Mouse (Mus musculus) embryonic facial prominence, embryonic 12.5 days (tissue): ENCODE measurements at regions not wholly inside any gene's neighbourhood (a gene's known extent, or its start where the extent isn't known, plus 50 kb on each side); places are given as distances from the start of the nearest gene placed in this dataset.

Experiments
- ATAC-seq: fragments of 200-750 bp; cut with Nextera tagmentation; 2 replicates; pipeline ENCODE4 v1.8.0; 2017; ENCODE audit not compliant: insufficient number of reproducible peaks, insufficient read depth, low FRiP score, low TSS enrichment
- H3K27ac ChIP-seq: fragments of 300-500 bp; sonication (generic); 2 replicates; pipeline ENCODE4 v1.5.1; 2016; ENCODE audit warnings: mild to moderate bottlenecking
- H3K27me3 ChIP-seq: fragments of 300-500 bp; sonication (generic); 2 replicates; pipeline ENCODE4 v1.6.1; 2016; ENCODE audit warnings: mild to moderate bottlenecking, moderate library complexity
- H3K36me3 ChIP-seq: fragments of 300-500 bp; sonication (generic); 2 replicates; pipeline ENCODE4 v1.6.1; 2016; ENCODE audit warnings: mild to moderate bottlenecking
- H3K4me1 ChIP-seq: fragments of 300-500 bp; sonication (generic); 2 replicates; pipeline ENCODE4 v1.6.1; 2016
- H3K4me2 ChIP-seq: fragments of 300-500 bp; sonication (generic); replicated peaks from 2 replicates; pipeline ENCODE4 v1.6.1; 2016; ENCODE audit warnings: mild to moderate bottlenecking, moderate library complexity
- H3K4me3 ChIP-seq: fragments of 300-500 bp; sonication (generic); 2 replicates; pipeline ENCODE4 v1.5.1; 2016; ENCODE audit warnings: mild to moderate bottlenecking
- H3K9ac ChIP-seq: fragments of 300-500 bp; sonication (generic); 2 replicates; pipeline ENCODE4 v1.6.1; 2016; ENCODE audit warnings: mild to moderate bottlenecking, moderate library complexity
- H3K9me3 ChIP-seq: fragments of 300-500 bp; sonication (generic); 2 replicates; pipeline ENCODE4 v1.6.1; 2016; ENCODE audit warnings: mild to moderate bottlenecking, moderate library complexity
- WGBS: fragments of 180-500 bp; shearing (Covaris S2); methylation state at CpG from one replicate; pipeline ENCODE4 v1.1.7; 2016; 5-methylcytosine and 5-hydroxymethylcytosine counted together

- 38% methylated on average over 5 of the region's 5 CpGs for WGBS
- H3K36me3 ChIP-seq = no peaks in the 10 kb centered on the region
- no peak overlapping the region for H3K9ac ChIP-seq
- ATAC-seq = no peak
- H3K9me3 ChIP-seq = no peaks in the 10 kb centered on the region
- no peak overlapping the region for H3K27ac ChIP-seq
- H3K4me1 ChIP-seq = peaks cover 7% of the 10 kb centered on the region
- H3K4me3 ChIP-seq = no peak overlapping the region
- H3K27me3 ChIP-seq = no peaks in the 10 kb centered on the region
- no peak overlapping the region for H3K4me2 ChIP-seq
These were observed 190.7 kb upstream of the P2ry1 start for GRCm38 (mm10) chr3:60811924-60812323.

DNA sequence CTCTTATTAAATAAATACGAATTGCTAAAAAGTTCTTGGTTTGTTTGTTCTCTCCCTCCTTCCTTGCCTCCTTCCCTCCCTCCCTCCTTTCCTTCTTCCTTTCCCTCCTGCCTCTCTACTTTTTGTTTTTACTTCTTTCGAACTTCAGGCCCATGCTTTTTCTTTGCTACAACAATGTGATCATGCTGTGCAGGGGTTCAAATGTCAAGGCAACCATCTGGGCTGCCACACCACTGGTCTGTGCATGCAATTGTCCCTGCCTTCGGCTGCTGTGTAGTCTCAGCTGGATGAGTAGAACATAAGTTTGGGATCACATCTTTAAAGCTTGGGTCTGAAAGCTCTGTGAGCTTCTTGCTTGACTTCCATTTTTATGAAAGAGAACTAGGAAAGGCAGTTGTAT lies 189.1 kb upstream of the P2ry1 start:
- Histone ChIP-seq H3K4me3 (no peak overlapping the region), H3K27ac (no peak overlapping the region), H3K9me3 (no peaks in the 10 kb centered on the region), H3K27me3 (no peaks in the 10 kb centered on the region), H3K4me2 (no peak overlapping the region), H3K9ac (no peak overlapping the region), H3K4me1 (peaks cover 7% of the 10 kb centered on the region), H3K36me3 (no peaks in the 10 kb centered on the region)
- 46% methylated on average over 3 of the region's 3 CpGs for WGBS
- no peak for ATAC-seq

DNA sequence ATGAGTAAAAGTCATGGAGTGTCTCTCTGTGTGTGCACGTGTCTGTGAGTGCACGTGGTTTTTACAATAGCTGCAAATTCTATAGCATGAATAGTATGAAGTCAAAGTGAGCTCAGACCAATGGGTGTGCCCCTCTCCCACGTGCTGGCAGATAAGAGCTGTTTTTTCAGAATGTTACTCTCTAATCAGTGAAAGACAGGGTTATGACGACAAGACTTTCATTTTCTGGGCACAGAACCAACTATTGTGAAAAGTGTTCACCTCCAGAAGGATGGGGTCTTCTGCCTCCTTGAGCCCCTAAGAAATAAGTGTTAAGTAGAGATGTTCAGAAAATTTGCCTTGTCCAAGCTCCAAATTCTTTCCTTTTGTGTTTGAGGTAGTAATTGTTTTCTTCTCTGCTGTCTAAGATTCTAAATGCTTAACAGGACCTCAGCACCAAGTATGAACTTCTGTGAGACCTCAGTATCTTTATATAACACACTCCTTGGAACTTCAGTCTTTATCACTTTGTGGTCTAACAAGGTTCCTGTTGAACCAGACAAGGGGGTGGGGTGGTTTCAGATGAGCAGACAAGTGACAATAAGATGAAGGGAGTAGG lies 182.8 kb upstream of the P2ry1 start:
- Histone ChIP-seq H3K4me1 (no peaks in the 10 kb centered on the region), H3K4me3 (no peak overlapping the region), H3K9me3 (no peaks in the 10 kb centered on the region), H3K9ac (no peak overlapping the region), H3K27me3 (no peaks in the 10 kb centered on the region), H3K36me3 (no peaks in the 10 kb centered on the region), H3K27ac (no peak overlapping the region), H3K4me2 (no peak overlapping the region)
- 76% methylated on average over 4 of the region's 4 CpGs for WGBS
- no peak for ATAC-seq

DNA sequence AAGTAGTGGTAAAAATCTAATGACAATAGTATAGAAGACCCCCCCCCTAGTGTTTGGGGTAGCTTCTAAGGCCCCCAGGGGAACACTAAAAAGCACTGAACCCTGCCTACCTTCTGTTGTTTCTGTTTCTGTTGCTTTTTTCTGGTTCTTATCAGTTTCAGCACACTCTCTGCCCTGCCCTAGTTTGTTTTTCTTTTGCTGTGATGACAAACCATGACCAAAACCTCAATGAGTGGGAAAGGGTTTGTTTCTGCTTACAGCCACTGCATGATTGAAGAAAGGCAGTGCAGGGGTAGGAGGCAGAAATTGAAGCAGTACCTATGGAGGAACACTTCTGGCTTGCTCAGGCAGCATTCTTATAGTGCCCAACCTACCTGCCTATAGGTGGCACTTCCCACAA lies 181.1 kb upstream of the P2ry1 start:
- Histone ChIP-seq H3K9ac (no peak overlapping the region), H3K9me3 (no peaks in the 10 kb centered on the region), H3K36me3 (no peaks in the 10 kb centered on the region), H3K4me2 (no peak overlapping the region), H3K4me1 (no peaks in the 10 kb centered on the region), H3K27ac (no peak overlapping the region), H3K27me3 (no peaks in the 10 kb centered on the region), H3K4me3 (no peak overlapping the region)
- no peak for ATAC-seq

- H3K27ac ChIP-seq = no peak overlapping the region
- ATAC-seq = no peak
- WGBS = 54% methylated on average over 4 of the region's 4 CpGs
- no peaks in the 10 kb centered on the region for H3K27me3 ChIP-seq
- no peak overlapping the region for H3K4me3 ChIP-seq
- H3K9me3 ChIP-seq = no peaks in the 10 kb centered on the region
- no peaks in the 10 kb centered on the region for H3K36me3 ChIP-seq
- H3K4me1 ChIP-seq = no peaks in the 10 kb centered on the region
- H3K9ac ChIP-seq = no peak overlapping the region
- H3K4me2 ChIP-seq = no peak overlapping the region
These were observed 175.8 kb upstream of the P2ry1 start for GRCm38 (mm10) chr3:60826759-60827158.

DNA sequence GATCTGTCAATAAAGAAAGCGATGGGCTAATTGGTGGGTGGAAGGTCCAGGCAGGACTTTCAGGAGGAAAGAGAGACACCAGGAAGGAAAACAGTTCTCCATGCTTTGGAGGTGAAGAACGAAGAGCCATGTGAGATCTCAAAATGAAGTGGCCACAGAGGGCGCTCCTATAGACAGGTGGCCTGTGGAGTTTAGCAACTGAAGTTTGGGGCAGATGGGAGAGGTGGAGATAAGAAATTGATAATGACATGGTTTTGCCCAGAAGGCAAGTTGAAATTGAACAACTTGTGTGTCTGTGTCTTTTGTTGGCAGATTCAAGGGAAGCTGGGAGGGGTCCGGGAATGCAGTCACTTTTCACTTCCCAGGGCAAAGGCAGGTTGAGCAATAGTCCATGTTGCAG lies 170.2 kb upstream of the P2ry1 start:
- Histone ChIP-seq H3K4me3 (no peak overlapping the region), H3K4me1 (no peaks in the 10 kb centered on the region), H3K27me3 (no peaks in the 10 kb centered on the region), H3K9ac (no peak overlapping the region), H3K9me3 (no peaks in the 10 kb centered on the region), H3K36me3 (no peaks in the 10 kb centered on the region), H3K4me2 (no peak overlapping the region), H3K27ac (no peak overlapping the region)
- 84% methylated on average over 4 of the region's 4 CpGs for WGBS
- no peak for ATAC-seq

GRCm38 (mm10) chr3:60841895-60842294 lies 160.7 kb upstream of the P2ry1 start:
- no peaks in the 10 kb centered on the region for H3K27me3 ChIP-seq
- no peak overlapping the region for H3K4me2 ChIP-seq
- H3K36me3 ChIP-seq = no peaks in the 10 kb centered on the region
- no peak overlapping the region for H3K4me3 ChIP-seq
- 94% methylated on average over 1 of the region's 1 CpGs for WGBS
- H3K9ac ChIP-seq = no peak overlapping the region
- no peak for ATAC-seq
- H3K9me3 ChIP-seq = no peaks in the 10 kb centered on the region
- no peak overlapping the region for H3K27ac ChIP-seq
- H3K4me1 ChIP-seq = no peaks in the 10 kb centered on the region

- Histone ChIP-seq H3K4me1 (no peaks in the 10 kb centered on the region), H3K27ac (no peak overlapping the region), H3K9me3 (no peaks in the 10 kb centered on the region), H3K4me2 (no peak overlapping the region), H3K4me3 (no peak overlapping the region), H3K9ac (no peak overlapping the region), H3K36me3 (no peaks in the 10 kb centered on the region), H3K27me3 (no peaks in the 10 kb centered on the region)
- WGBS = 61% methylated on average over 2 of the region's 2 CpGs
- ATAC-seq = no peak
These were observed 157.3 kb upstream of the P2ry1 start for GRCm38 (mm10) chr3:60845293-60845692.

DNA sequence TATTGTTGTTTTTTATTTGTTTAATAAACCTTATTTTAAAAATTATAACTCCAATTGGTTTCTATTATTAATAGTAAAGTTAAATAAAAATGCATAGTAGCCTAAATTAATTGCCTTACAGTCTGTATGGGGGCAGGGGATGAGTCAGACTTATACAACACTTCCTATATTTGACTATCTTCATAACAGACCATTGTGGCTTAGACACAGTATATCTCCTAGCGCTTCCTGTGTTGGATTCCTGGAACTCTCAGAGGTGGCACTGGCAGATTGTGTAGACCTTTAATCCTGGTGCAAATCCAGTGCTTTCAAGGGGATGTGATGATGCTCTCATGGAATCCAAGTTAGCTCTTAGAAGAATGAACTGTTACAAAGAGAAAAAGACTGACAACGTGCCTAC lies 154.2 kb upstream of the P2ry1 start:
- no peak overlapping the region for H3K9ac ChIP-seq
- H3K36me3 ChIP-seq = no peaks in the 10 kb centered on the region
- H3K4me2 ChIP-seq = no peak overlapping the region
- no peak overlapping the region for H3K4me3 ChIP-seq
- H3K9me3 ChIP-seq = no peaks in the 10 kb centered on the region
- no peak for ATAC-seq
- no peaks in the 10 kb centered on the region for H3K4me1 ChIP-seq
- 89% methylated on average over 2 of the region's 2 CpGs for WGBS
- no peaks in the 10 kb centered on the region for H3K27me3 ChIP-seq
- H3K27ac ChIP-seq = no peak overlapping the region

GRCm38 (mm10) chr3:60853773-60854172 lies 148.8 kb upstream of the P2ry1 start:
- Histone ChIP-seq H3K4me1 (no peaks in the 10 kb centered on the region), H3K9ac (no peak overlapping the region), H3K9me3 (no peaks in the 10 kb centered on the region), H3K27ac (no peak overlapping the region), H3K36me3 (no peaks in the 10 kb centered on the region), H3K4me2 (no peak overlapping the region), H3K4me3 (no peak overlapping the region), H3K27me3 (no peaks in the 10 kb centered on the region)
- ATAC-seq = no peak
- WGBS = 62% methylated on average over 5 of the region's 5 CpGs

DNA sequence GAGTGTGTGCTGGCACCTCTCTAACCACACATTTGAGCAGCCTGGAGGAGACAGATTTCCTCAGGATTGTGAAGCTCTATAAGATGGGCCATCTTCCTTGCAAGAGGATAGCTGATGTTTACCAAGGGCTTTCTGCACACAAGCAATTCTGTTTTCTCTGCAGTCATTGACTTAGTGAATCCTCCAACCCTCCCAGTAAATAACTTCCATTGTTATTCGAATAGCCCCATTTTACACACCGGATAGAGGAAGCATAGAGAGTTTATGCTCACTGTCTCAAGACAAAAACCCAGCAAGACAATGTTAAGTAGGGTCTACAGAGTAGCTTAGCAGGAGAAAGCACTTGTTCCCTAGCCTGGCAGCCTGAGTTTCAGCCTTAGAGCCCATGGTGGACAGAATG lies 146.9 kb upstream of the P2ry1 start:
- Histone ChIP-seq H3K9me3 (no peaks in the 10 kb centered on the region), H3K27me3 (no peaks in the 10 kb centered on the region), H3K4me2 (no peak overlapping the region), H3K4me1 (no peaks in the 10 kb centered on the region), H3K36me3 (no peaks in the 10 kb centered on the region), H3K4me3 (no peak overlapping the region), H3K9ac (no peak overlapping the region), H3K27ac (no peak overlapping the region)
- ATAC-seq = no peak
- 68% methylated on average over 2 of the region's 2 CpGs for WGBS

GRCm38 (mm10) chr3:60858474-60859118 lies 144.0 kb upstream of the P2ry1 start:
- no peaks in the 10 kb centered on the region for H3K9me3 ChIP-seq
- H3K4me3 ChIP-seq = no peak overlapping the region
- no peaks in the 10 kb centered on the region for H3K27me3 ChIP-seq
- no peak overlapping the region for H3K27ac ChIP-seq
- no peak overlapping the region for H3K4me2 ChIP-seq
- H3K9ac ChIP-seq = no peak overlapping the region
- WGBS = 84% methylated on average over 5 of the region's 5 CpGs
- no peak for ATAC-seq
- H3K4me1 ChIP-seq = no peaks in the 10 kb centered on the region
- H3K36me3 ChIP-seq = no peaks in the 10 kb centered on the region
